Mouse (Mus musculus) bone marrow macrophage, adult 2 months (primary cell): ENCODE measurements around the gene Zfp36l1.

ENCODE experiments used
- CTCF ChIP-seq: IDR thresholded peaks from 2 replicates; pipeline ENCODE4 v1.5.1; 2012; ENCODE audit warnings: low read depth, mild to moderate bottlenecking, low read length, moderate library complexity
- POLR2A ChIP-seq: IDR thresholded peaks from 2 replicates; pipeline ENCODE4 v1.6.1; 2012; ENCODE audit warnings: mild to moderate bottlenecking, low read depth, low read length, borderline replicate concordance

- TF ChIP-seq POLR2A (no peak), CTCF (no peak)
Measured at GRCm38 (mm10) chr12:80137744-80138143, 24.9 kb upstream of the Zfp36l1 start.
